Comparison of ENCODE assay signal across 14 mouse cellular contexts in genomic region chr11:84062805-84063204, GRCm38 (mm10). TPM values are rescaled to one million over a fixed set of nuclear protein-coding genes. Genes with fewer than 3 reads are reported as not detected.
A peak's percentile ranks its signal among the peaks of the same experiment; 100 is the strongest.
DNase-seq lines count a peak whose midpoint lies in the region; ATAC-seq and TF ChIP-seq lines count a peak whose summit lies in the region.
"Had no signal": no experiment of that assay in that cellular context is flagged by ENCODE, and none has a peak within 500 bp of the region (broad histone marks: within the 10 kb centered on the region; RNA-seq: fewer than 3 reads in every experiment).

No protein-coding gene starts in this region.

- H3K9ac ChIP-seq in kidney, postnatal 0 days (ENCODE audit: low read depth, low read length) = no peak overlapping the region
- peak overlapping the region; percentile 72 for H3K9ac ChIP-seq in CH12.LX (ENCODE audit: insufficient read depth, low read depth)
- H3K9ac ChIP-seq in liver, embryonic 11.5 days (ENCODE audit: low read depth, low read length) = no peak overlapping the region
- H3K9ac ChIP-seq: forebrain, embryonic 12.5 days; liver, embryonic 12.5 days; midbrain, embryonic 15.5 days had no signal

- no peaks in the 10 kb centered on the region for H3K36me3 ChIP-seq in kidney, postnatal 0 days (ENCODE audit: insufficient read depth, low read length)
- H3K36me3 ChIP-seq in CH12.LX (replicated peaks in 1 of 2; ENCODE audit: control insufficient read depth in 1 of 2, insufficient read depth in 1 of 2, low read length in 1 of 2) = peaks cover 22 to 34% of the 10 kb centered on the region in 2 experiments
- no peaks in the 10 kb centered on the region for H3K36me3 ChIP-seq in liver, embryonic 11.5 days (ENCODE audit: control insufficient read depth, insufficient read depth, low read length)
- H3K36me3 ChIP-seq: forebrain, embryonic 12.5 days; liver, embryonic 12.5 days; midbrain, embryonic 15.5 days had no signal

- in situ Hi-C loops in CH12.LX (cut with MboI; ENCODE audit: low pct_ligation_motif_present, low pct_unique_long_range_greater_than_20kb, low sequenced_read_pairs) = no loop called here

- no peak overlapping the region for H3K4me3 ChIP-seq in kidney, postnatal 0 days (replicated peaks; ENCODE audit: low read depth, low read length)
- H3K4me3 ChIP-seq in CH12.LX (replicated peaks in 1 of 3; ENCODE audit: low read depth in 2 of 3, low read length in 2 of 3, poor library complexity in 1 of 3) = no peak overlapping the region
- H3K4me3 ChIP-seq in liver, embryonic 11.5 days (ENCODE audit: low read depth, low read length) = no peak overlapping the region
- H3K4me3 ChIP-seq: forebrain, embryonic 12.5 days; left cerebral cortex, adult 2 months; liver, embryonic 12.5 days; midbrain, embryonic 15.5 days had no signal

- H3K9me3 ChIP-seq in kidney, postnatal 0 days (replicated peaks; ENCODE audit: low read length) = no peaks in the 10 kb centered on the region
- H3K9me3 ChIP-seq in CH12.LX (replicated peaks; ENCODE audit: low read length) = no peaks in the 10 kb centered on the region
- H3K9me3 ChIP-seq in liver, embryonic 11.5 days (ENCODE audit: control insufficient read depth, low read length) = no peaks in the 10 kb centered on the region
- H3K9me3 ChIP-seq: forebrain, embryonic 12.5 days; liver, embryonic 12.5 days; midbrain, embryonic 15.5 days had no signal

- no peak overlapping the region for H3K27ac ChIP-seq in kidney, postnatal 0 days
- H3K27ac ChIP-seq in CH12.LX (ENCODE audit: insufficient read depth, low read depth) = peak overlapping the region; percentile 98
- H3K27ac ChIP-seq in liver, embryonic 11.5 days (ENCODE audit: low read depth, low read length) = no peak overlapping the region
- H3K27ac ChIP-seq: forebrain, embryonic 12.5 days; left cerebral cortex, adult 2 months; liver, embryonic 12.5 days; midbrain, embryonic 15.5 days had no signal

- TF ChIP-seq RAD21 in CH12.LX (IDR thresholded peaks at IDR 0.05; ENCODE audit: low read depth, low read length) = no peak

- H3K4me1 ChIP-seq in kidney, postnatal 0 days (replicated peaks; ENCODE audit: insufficient read depth, low read length) = peaks cover 5% of the 10 kb centered on the region; the same call in 1 of the 2 replicates
- peaks cover 14 to 56% of the 10 kb centered on the region in 2 experiments for H3K4me1 ChIP-seq in CH12.LX (ENCODE audit: control insufficient read depth in 1 of 2, insufficient read depth in 2 of 2)
- peaks cover 4% of the 10 kb centered on the region; the same call in 1 of the 2 replicates for H3K4me1 ChIP-seq in liver, embryonic 11.5 days (replicated peaks; ENCODE audit: control insufficient read depth, insufficient read depth, low read length)

- WGBS in kidney, postnatal 0 days = 35% methylated on average over 2 of the region's 2 CpGs
- WGBS in liver, embryonic 11.5 days = 47% methylated on average over 2 of the region's 2 CpGs

- 0 out of 2 replicates have a peak, but pooled peaks have one; percentile 40 for ATAC-seq in kidney, postnatal 0 days (replicated peaks; ENCODE audit: low FRiP score, low read depth)
- no peak for ATAC-seq in erythroblast, adult 5-6 weeks (replicated peaks; ENCODE audit: low FRiP score, poor library complexity, severe bottlenecking)
- ATAC-seq in liver, embryonic 11.5 days (replicated peaks; ENCODE audit: low FRiP score) = no peak
- ATAC-seq: inflammation-experienced regulatory T-cells, adult 6 months; liver, embryonic 12.5 days; midbrain, embryonic 15.5 days had no signal

- no peak for TF ChIP-seq CTCF in kidney, postnatal 0 days (IDR thresholded peaks at IDR 0.05; ENCODE audit: low read depth)
- TF ChIP-seq CTCF in CH12.LX (conservative IDR thresholded peaks at IDR 0.05 in 1 of 2, IDR thresholded peaks at IDR 0.05 in 1 of 2; ENCODE audit: low read depth in 2 of 2, low read length in 2 of 2) = no peak

- peak; percentile 48 for TF ChIP-seq EP300 in CH12.LX (IDR thresholded peaks at IDR 0.05; ENCODE audit: low read length)

- peak; percentile 61 for DNase-seq in kidney, postnatal 0 days (ENCODE audit: low spot score)
- DNase-seq in kidney, adult 18-20 months = no peak
- DNase-seq in CH12.LX (ENCODE audit: extremely low read depth) = peak; percentile 60
- peak; percentile 40 for DNase-seq in embryo, embryonic 11 days
- DNase-seq in lung, postnatal 10 days = peak; percentile 63
- DNase-seq in liver, embryonic 11.5 days (ENCODE audit: low spot score) = no peak
- DNase-seq: gastrocnemius, postnatal 36 days had no signal

- peaks cover 85% of the 10 kb centered on the region for H3K79me2 ChIP-seq in CH12.LX (replicated peaks; ENCODE audit: control insufficient read depth, extremely low read depth, insufficient read depth, poor library complexity, severe bottlenecking)

- dilution Hi-C loops in CH12.LX (cut with MboI; ENCODE audit: extremely low pct_ligation_motif_present, extremely low pct_unique_long_range_greater_than_20kb, low sequenced_read_pairs) = no loop called here

- no peak overlapping the region for H3K4me2 ChIP-seq in kidney, postnatal 0 days (ENCODE audit: low read length)
- H3K4me2 ChIP-seq in CH12.LX (ENCODE audit: insufficient read depth, low read depth, poor library complexity, severe bottlenecking) = peak overlapping the region; percentile 99
- no peak overlapping the region for H3K4me2 ChIP-seq in liver, embryonic 11.5 days
- H3K4me2 ChIP-seq: forebrain, embryonic 12.5 days; liver, embryonic 12.5 days; midbrain, embryonic 15.5 days had no signal

- H3K27me3 ChIP-seq in kidney, postnatal 0 days (ENCODE audit: insufficient read depth, low read length) = no peaks in the 10 kb centered on the region
- H3K27me3 ChIP-seq in CH12.LX (replicated peaks) = no peaks in the 10 kb centered on the region
- H3K27me3 ChIP-seq in liver, embryonic 11.5 days (replicated peaks; ENCODE audit: control insufficient read depth, insufficient read depth, low read length) = peaks cover 26% of the 10 kb centered on the region

- peak; percentile 60 for TF ChIP-seq POLR2A in CH12.LX (IDR thresholded peaks at IDR 0.05; ENCODE audit: low read depth, low read length)

TF ChIP-seq in CH12.LX, 34 proteins besides CTCF, POLR2A, EP300 and RAD21:
- no peak for TF ChIP-seq CHD2 (IDR thresholded peaks at IDR 0.05; ENCODE audit: low read length)
- TF ChIP-seq ELF1 (IDR thresholded peaks at IDR 0.05; ENCODE audit: low read depth, low read length) = peak; percentile 64
- TF ChIP-seq SMC3 (IDR thresholded peaks at IDR 0.05; ENCODE audit: low read depth, low read length) = no peak
- TF ChIP-seq ZC3H11A (IDR thresholded peaks at IDR 0.05; ENCODE audit: low read depth, low read length) = no peak
- peak; percentile 53; the same call in 1 of the 2 replicates for TF ChIP-seq SIN3A (IDR thresholded peaks at IDR 0.05; ENCODE audit: low read length)
- peak; percentile 59 for TF ChIP-seq ZNF384 (IDR thresholded peaks at IDR 0.05; ENCODE audit: low read depth, low read length)
- TF ChIP-seq ZKSCAN1 (IDR thresholded peaks at IDR 0.05; ENCODE audit: borderline replicate concordance, low read depth, low read length) = no peak
- no peak for TF ChIP-seq UBTF (IDR thresholded peaks at IDR 0.05; ENCODE audit: low read depth, low read length)
- TF ChIP-seq TCF12 (IDR thresholded peaks at IDR 0.05; ENCODE audit: low read depth, low read length) = no peak
- peak; percentile 69 for TF ChIP-seq ETS1 (conservative IDR thresholded peaks at IDR 0.05; ENCODE audit: low read depth, low read length)
- TF ChIP-seq IRF4 (IDR thresholded peaks at IDR 0.05; ENCODE audit: low read depth, low read length) = 0 out of 2 replicates have a peak, but pooled peaks have one; percentile 20
- TF ChIP-seq CHD1 (IDR thresholded peaks at IDR 0.05; ENCODE audit: low read depth, low read length) = peak; percentile 73; the same call in 1 of the 2 replicates
- no peak for TF ChIP-seq RCOR1 (conservative IDR thresholded peaks at IDR 0.05; ENCODE audit: low read depth, low read length)
- TF ChIP-seq NRF1 (IDR thresholded peaks at IDR 0.05; ENCODE audit: low read depth, low read length) = no peak
- TF ChIP-seq MAFK (IDR thresholded peaks at IDR 0.05; ENCODE audit: insufficient replicate concordance, low read length) = 0 out of 2 replicates have a peak, but pooled peaks have one; percentile 20

RNA-seq across cellular contexts. Expression of gene Dusp14, which starts 6.3 kb away (rescaled TPM):
- polyA plus RNA-seq in kidney, postnatal 0 days (2015; fragmentation: Nextera tagmentation; extraction: Ambion mirVana) = 45.6 and 47.2 TPM in 2 replicates
- total RNA-seq in CH12.LX (2012; rRNA removed) (70.6 and 124 TPM in 2 replicates), CH12.LX (2014; rRNA removed) (101 and 127 TPM in 2 replicates)
- 43.0 and 52.7 TPM in 2 replicates for polyA plus RNA-seq in CH12.LX (2012; ENCODE audit: insufficient read length, low read depth)
- not detected in 2 replicates for total RNA-seq in erythroblast, adult 5-6 weeks (2015; ENCODE audit: low replicate concordance)
- not detected in 2 replicates for total RNA-seq in erythroblast, adult 5-6 weeks (2017; ENCODE audit: low replicate concordance)
- polyA plus RNA-seq in liver, embryonic 11.5 days (2014; fragmentation: Nextera tagmentation; extraction: Ambion mirVana) = 1.7 and 2.2 TPM in 2 replicates
- total RNA-seq: common myeloid progenitor, adult 5-6 weeks had no signal

Comparison
In these comparisons a context has a peak if more than half of its experiments do, and no peak if none do; other contexts are left out.
1. DNase-seq: peak in kidney, postnatal 0 days (single experiment), CH12.LX (single experiment), embryo, embryonic 11 days (single experiment) and lung, postnatal 10 days (single experiment); none in kidney, adult 18-20 months (single experiment) and liver, embryonic 11.5 days (single experiment).
2. RNA of gene Dusp14, which starts 6.3 kb away (polyA plus RNA-seq): 43.0 to 52.7 TPM in CH12.LX and 45.6 to 47.2 TPM in kidney, postnatal 0 days; 1.7 to 2.2 TPM in liver, embryonic 11.5 days; every median in the first group is over 10 times any median in the second.